Mouse (Mus musculus) forebrain, embryonic 10.5 days (tissue): ENCODE measurements around the gene Olfr791. TPM values are rescaled to one million over a fixed set of nuclear protein-coding genes. Genes with fewer than 3 reads are reported as not detected.

Experiments
- DNase-seq: peaks from one replicate; pipeline ENCODE4 v3.0.0-alpha.2; 2017; ENCODE audit warnings: low spot score; ENCODE audit errors: extremely low spot score
- H3K27ac ChIP-seq: fragments of 300-500 bp; sonication (generic); 2 replicates; pipeline ENCODE4 v1.5.1; 2016; ENCODE audit warnings: mild to moderate bottlenecking
- H3K27me3 ChIP-seq: fragments of 300-500 bp; sonication (generic); 2 replicates; pipeline ENCODE4 v1.6.1; 2016; ENCODE audit warnings: mild to moderate bottlenecking; ENCODE audit not compliant: poor library complexity, severe bottlenecking
- H3K36me3 ChIP-seq: fragments of 300-500 bp; sonication (generic); replicated peaks from 2 replicates; pipeline ENCODE4 v1.6.1; 2016; ENCODE audit warnings: mild to moderate bottlenecking, moderate library complexity
- H3K4me1 ChIP-seq: fragments of 300-500 bp; sonication (generic); 2 replicates; pipeline ENCODE4 v1.6.1; 2016
- H3K4me3 ChIP-seq: fragments of 300-500 bp; sonication (generic); 2 replicates; pipeline ENCODE4 v1.5.1; 2016; ENCODE audit warnings: mild to moderate bottlenecking, moderate library complexity
- H3K9me3 ChIP-seq: fragments of 300-500 bp; sonication (generic); 2 replicates; pipeline ENCODE4 v1.6.1; 2016; ENCODE audit warnings: mild to moderate bottlenecking, moderate library complexity
- WGBS: fragments of 180-500 bp; shearing (Covaris S2); methylation state at CpG from one replicate; pipeline ENCODE4 v1.1.7; 2016; 5-methylcytosine and 5-hydroxymethylcytosine counted together
- polyA plus RNA-seq: library from polyadenylated mRNA; unstranded; fragments of >200 nt; fragmentation: Nextera tagmentation; extraction: Ambion mirVana; gene quantifications from 2 replicates; pipeline ENCODE4 v1.2.1, GENCODE M21; 2016

The Olfr791 gene
- not detected in 2 replicates for polyA plus RNA-seq

- no peaks in the 10 kb centered on the region for H3K9me3 ChIP-seq
- no peak within 1 kb of the TSS for H3K4me3 ChIP-seq
- 83% methylated on average over 3 of the region's 3 CpGs for whole genome bisulfite sequencing
- no peaks in the 10 kb centered on the region for H3K27me3 ChIP-seq
- no peak within 1 kb of the TSS for H3K27ac ChIP-seq
- no peaks in the 10 kb centered on the region for H3K36me3 ChIP-seq
- DNase-seq: no peak
- H3K4me1 ChIP-seq: no peaks in the 10 kb centered on the region
Measured at GRCm38 (mm10) chr10:129521492-129521891, at the start of gene Olfr791. TSS of gene Olfr791 (plus strand) at chr10:129521792.

- DNase-seq: no peak
- no peak overlapping the region for H3K27ac ChIP-seq
- no peaks in the 10 kb centered on the region for H3K27me3 ChIP-seq
- 71% methylated on average over 2 of the region's 2 CpGs for WGBS
- H3K36me3 ChIP-seq: no peaks in the 10 kb centered on the region
- no peaks in the 10 kb centered on the region for H3K4me1 ChIP-seq
- H3K9me3 ChIP-seq: no peaks in the 10 kb centered on the region
- H3K4me3 ChIP-seq: no peak overlapping the region
Measured at GRCm38 (mm10) chr10:129473256-129473655, 48.3 kb upstream of the Olfr791 start.

GRCm38 (mm10) chr10:129473723-129474122, 47.9 kb upstream of the Olfr791 start:
- DNase-seq: no peak
- Histone ChIP-seq H3K27ac (no peak overlapping the region), H3K9me3 (no peaks in the 10 kb centered on the region), H3K4me1 (no peaks in the 10 kb centered on the region), H3K36me3 (no peaks in the 10 kb centered on the region), H3K27me3 (no peaks in the 10 kb centered on the region), H3K4me3 (no peak overlapping the region)

GRCm38 (mm10) chr10:129484452-129484851, 37.1 kb upstream of the Olfr791 start, which contains the start of gene Olfr789:
TSS of gene Olfr789 (plus strand) at chr10:129484752.
- H3K4me1 ChIP-seq: no peaks in the 10 kb centered on the region
- H3K27ac ChIP-seq: no peak within 1 kb of the TSS
- no peaks in the 10 kb centered on the region for H3K9me3 ChIP-seq
- DNase-seq: no peak
- no peaks in the 10 kb centered on the region for H3K27me3 ChIP-seq
- WGBS: 81% methylated on average over 2 of the region's 2 CpGs
- H3K36me3 ChIP-seq: no peaks in the 10 kb centered on the region
- H3K4me3 ChIP-seq: no peak within 1 kb of the TSS

DNA sequence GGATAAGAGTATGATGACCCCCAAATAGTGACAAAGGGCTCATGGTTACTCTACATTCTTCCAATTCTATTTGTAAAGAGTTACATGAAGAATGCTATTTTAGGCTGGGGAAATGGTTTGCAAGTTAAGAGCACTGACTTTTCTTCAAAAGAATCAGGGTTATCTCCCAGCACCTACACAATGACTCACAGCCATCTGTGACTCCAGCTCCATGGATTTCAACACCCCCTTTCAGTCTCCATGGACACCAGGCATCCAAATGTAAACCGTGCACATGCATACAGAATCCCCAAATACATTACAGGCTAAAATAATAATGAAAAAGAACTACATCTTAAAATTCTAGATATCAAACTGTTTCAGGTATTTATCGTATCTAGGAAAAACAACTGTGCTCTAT, 31.5 kb upstream of the Olfr791 start:
- H3K9me3 ChIP-seq: no peaks in the 10 kb centered on the region
- H3K4me3 ChIP-seq: no peak overlapping the region
- H3K27ac ChIP-seq: no peak overlapping the region
- no peak for DNase-seq
- H3K4me1 ChIP-seq: no peaks in the 10 kb centered on the region
- no peaks in the 10 kb centered on the region for H3K27me3 ChIP-seq
- WGBS: 83% methylated on average over 2 of the region's 2 CpGs
- H3K36me3 ChIP-seq: no peaks in the 10 kb centered on the region

GRCm38 (mm10) chr10:129498192-129498591, 23.4 kb upstream of the Olfr791 start, which contains the start of gene Olfr790:
TSS of gene Olfr790 (plus strand) at chr10:129498492.
- no peak within 1 kb of the TSS for H3K4me3 ChIP-seq
- no peaks in the 10 kb centered on the region for H3K9me3 ChIP-seq
- DNase-seq: no peak
- no peaks in the 10 kb centered on the region for H3K36me3 ChIP-seq
- H3K27me3 ChIP-seq: no peaks in the 10 kb centered on the region
- no peak within 1 kb of the TSS for H3K27ac ChIP-seq
- H3K4me1 ChIP-seq: no peaks in the 10 kb centered on the region

DNA sequence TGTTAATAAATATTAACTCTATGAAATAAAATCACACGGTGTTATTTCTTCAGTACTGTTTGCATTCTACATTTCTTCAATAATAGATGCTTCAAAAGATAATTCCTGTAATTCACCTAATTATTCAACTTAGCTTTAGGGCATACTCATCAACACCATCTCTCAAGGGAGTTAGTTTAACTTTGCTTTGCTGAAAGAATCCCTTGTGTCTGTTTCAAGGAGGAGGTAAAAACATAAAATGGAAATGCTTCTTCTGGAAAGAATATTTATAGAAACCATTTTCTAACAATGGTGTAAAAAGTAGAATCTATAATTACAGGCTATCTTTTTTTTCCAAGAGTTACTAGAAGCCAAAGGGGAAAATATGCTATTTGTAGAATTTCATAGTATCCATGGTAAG, 17.3 kb downstream of the Olfr791 start, which contains the start of gene Olfr792:
Olfr792 (plus strand) TSS at position 301 of the 400 bp plus-strand sequence.
- H3K4me3 ChIP-seq: no peak within 1 kb of the TSS
- no peaks in the 10 kb centered on the region for H3K27me3 ChIP-seq
- H3K27ac ChIP-seq: no peak within 1 kb of the TSS
- H3K36me3 ChIP-seq: no peaks in the 10 kb centered on the region
- 89% methylated on average over 1 of the region's 1 CpGs for WGBS
- H3K4me1 ChIP-seq: no peaks in the 10 kb centered on the region
- no peak for DNase-seq
- peaks cover 6% of the 10 kb centered on the region; the same call in 1 of the 2 replicates for H3K9me3 ChIP-seq

DNA sequence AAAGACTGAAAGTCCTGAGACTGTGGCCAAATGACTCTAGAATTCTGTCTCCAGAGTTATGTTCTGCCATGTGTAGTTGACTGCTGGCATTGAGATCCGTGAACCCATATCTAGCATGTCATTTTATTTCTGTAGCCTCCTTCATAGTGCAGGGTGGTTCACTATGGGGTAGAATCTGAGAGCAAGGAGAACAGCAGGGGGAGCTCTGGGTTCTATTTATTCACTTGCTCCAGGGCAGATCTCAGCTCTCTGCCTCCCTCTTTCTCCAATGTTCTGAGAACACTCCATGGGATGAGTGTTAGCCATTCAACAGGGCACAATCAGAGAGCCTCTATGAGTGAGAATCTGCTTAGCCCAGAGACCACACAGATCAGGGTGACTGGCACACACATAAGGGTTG, 27.8 kb downstream of the Olfr791 start:
- no peaks in the 10 kb centered on the region for H3K4me1 ChIP-seq
- 67% methylated on average over 1 of the region's 1 CpGs for WGBS
- H3K27ac ChIP-seq: no peak overlapping the region
- no peaks in the 10 kb centered on the region for H3K36me3 ChIP-seq
- DNase-seq: no peak
- no peak overlapping the region for H3K4me3 ChIP-seq
- H3K27me3 ChIP-seq: no peaks in the 10 kb centered on the region
- H3K9me3 ChIP-seq: peaks cover 5% of the 10 kb centered on the region

DNA sequence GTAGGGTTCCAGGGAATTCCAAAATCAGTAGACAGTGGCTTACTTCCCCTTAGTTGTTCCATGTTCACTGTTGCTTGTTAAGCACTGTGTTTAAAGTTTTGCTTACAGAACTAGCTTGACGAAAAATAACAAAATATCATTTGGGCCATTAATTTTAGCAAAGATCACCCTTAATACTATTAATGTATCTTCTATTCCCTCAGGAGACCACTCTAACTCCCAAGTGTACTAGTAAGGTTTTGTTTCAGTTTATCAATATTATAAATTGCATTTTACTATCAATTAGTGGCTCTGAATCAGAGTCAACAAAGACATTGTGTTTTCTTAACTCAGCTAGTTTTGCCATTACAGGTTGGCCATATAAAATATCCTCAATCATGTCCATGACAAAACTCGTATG, 45.8 kb downstream of the Olfr791 start, which contains the start of gene Olfr794:
Olfr794 (plus strand) TSS at position 301 of the 400 bp plus-strand sequence.
- DNase-seq: no peak
- Histone ChIP-seq H3K27ac (no peak within 1 kb of the TSS), H3K4me3 (no peak within 1 kb of the TSS), H3K27me3 (no peaks in the 10 kb centered on the region), H3K36me3 (no peaks in the 10 kb centered on the region), H3K9me3 (no peaks in the 10 kb centered on the region), H3K4me1 (no peaks in the 10 kb centered on the region)
- 85% methylated on average over 2 of the region's 2 CpGs for WGBS

DNA sequence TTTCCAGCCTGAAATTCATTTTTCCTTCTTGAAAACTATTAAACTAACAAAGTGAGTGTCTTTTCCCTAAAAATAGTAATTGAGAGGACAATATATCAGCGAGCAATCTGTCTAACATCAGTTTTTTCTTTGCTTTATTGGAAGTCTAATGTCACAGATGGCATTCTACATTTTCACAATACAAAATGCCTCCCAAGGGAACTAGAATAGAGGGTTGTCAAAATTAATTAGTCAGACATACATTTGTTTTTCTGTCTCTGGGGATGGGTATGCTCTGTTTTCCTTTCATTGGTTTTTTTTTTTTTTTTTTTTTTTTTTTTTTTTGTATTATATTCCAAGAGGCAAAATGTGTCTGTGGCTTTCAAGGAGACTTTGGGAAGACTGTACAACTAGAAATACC, 55.5 kb downstream of the Olfr791 start:
- 83% methylated on average over 1 of the region's 1 CpGs for WGBS
- Histone ChIP-seq H3K9me3 (no peaks in the 10 kb centered on the region), H3K36me3 (no peaks in the 10 kb centered on the region), H3K4me1 (no peaks in the 10 kb centered on the region), H3K27ac (no peak overlapping the region), H3K27me3 (no peaks in the 10 kb centered on the region), H3K4me3 (no peak overlapping the region)
- no peak for DNase-seq

Other genes starting within 250 kb of the Olfr791 start
- not detected in 2 replicates for gene Olfr780, start 203.7 kb upstream of the Olfr791 start, polyA plus RNA-seq
- not detected in 2 replicates for gene Olfr781, start 192.9 kb upstream of the Olfr791 start, polyA plus RNA-seq
- not detected in 2 replicates for gene Olfr782, start 172.9 kb upstream of the Olfr791 start, polyA plus RNA-seq
- 0.06 TPM in 1 of 2 replicates, not detected in the other for gene Olfr784, start 137.7 kb upstream of the Olfr791 start, polyA plus RNA-seq
- not detected in 2 replicates for gene Olfr785, start 116.4 kb upstream of the Olfr791 start, polyA plus RNA-seq
- not detected in 2 replicates for gene Olfr786, start 94.5 kb upstream of the Olfr791 start, polyA plus RNA-seq
- gene Olfr787, start 59.9 kb upstream of the Olfr791 start, polyA plus RNA-seq: not detected in 2 replicates
- not detected in 2 replicates for gene Olfr788, start 50.8 kb upstream of the Olfr791 start, polyA plus RNA-seq
- gene Olfr789, start 37.0 kb upstream of the Olfr791 start, polyA plus RNA-seq: not detected in 2 replicates
- not detected in 2 replicates for gene Olfr790, start 23.3 kb upstream of the Olfr791 start, polyA plus RNA-seq
- not detected in 2 replicates for gene Olfr792, start 17.4 kb downstream of the Olfr791 start, polyA plus RNA-seq
- gene Olfr794, start 45.9 kb downstream of the Olfr791 start, polyA plus RNA-seq: not detected in 2 replicates
- not detected in 2 replicates for gene Olfr796, start 90.8 kb downstream of the Olfr791 start, polyA plus RNA-seq
- gene Olfr798, start 106.1 kb downstream of the Olfr791 start, polyA plus RNA-seq: not detected in 2 replicates
- not detected in 2 replicates for gene Olfr799, start 115.7 kb downstream of the Olfr791 start, polyA plus RNA-seq
- not detected in 2 replicates for gene Olfr800, start 135.9 kb downstream of the Olfr791 start, polyA plus RNA-seq
- not detected in 2 replicates for gene Olfr801, start 152.1 kb downstream of the Olfr791 start, polyA plus RNA-seq
- not detected in 2 replicates for gene Olfr802, start 166.4 kb downstream of the Olfr791 start, polyA plus RNA-seq
- gene Olfr803, start 172.5 kb downstream of the Olfr791 start, polyA plus RNA-seq: not detected in 2 replicates
- not detected in 2 replicates for gene Olfr804, start 181.4 kb downstream of the Olfr791 start, polyA plus RNA-seq
- not detected in 2 replicates for gene Olfr805, start 207.6 kb downstream of the Olfr791 start, polyA plus RNA-seq
- gene Olfr806, start 220.1 kb downstream of the Olfr791 start, polyA plus RNA-seq: not detected in 2 replicates
- not detected in 2 replicates for gene Olfr807, start 236.0 kb downstream of the Olfr791 start, polyA plus RNA-seq
- gene Olfr808, start 243.7 kb downstream of the Olfr791 start, polyA plus RNA-seq: not detected in 2 replicates